Mouse (Mus musculus) MEL (cell line): Measurements from ENCODE around the gene Hoxa1. TPM values are rescaled to one million over a fixed set of nuclear protein-coding genes. Genes with fewer than 3 reads are reported as not detected.

Experiments
- DNase-seq: peaks from one replicate; pipeline ENCODE4 v3.0.0; 2011; ENCODE audit warnings: low read depth, low spot score
- H3K27ac ChIP-seq: 2 replicates; pipeline ENCODE4 v1.5.1; 2012; ENCODE audit warnings: low read depth, mild to moderate bottlenecking, control low read depth, low read length, moderate library complexity; ENCODE audit not compliant: control insufficient read depth
- H3K27me3 ChIP-seq, 2 experiments: fragments of 150-350 bp in 1 of 2; sonication (generic) in 1 of 2; 2 replicates each; pipeline ENCODE4 v1.6.1; 2012; ENCODE audit warnings: low read length in 2 of 2, mild to moderate bottlenecking in 2 of 2, improper control_type of control experiment in 1 of 2, moderate library complexity in 1 of 2; ENCODE audit not compliant: insufficient read depth in 2 of 2, control insufficient read depth in 1 of 2
- H3K36me3 ChIP-seq, 2 experiments: 2 replicates each; pipeline ENCODE4 v1.6.1; 2012 to 2014; ENCODE audit warnings: low read length in 2 of 2, improper control_type of control experiment in 1 of 2, inconsistent platforms in 1 of 2, mild to moderate bottlenecking in 1 of 2; ENCODE audit not compliant: insufficient read depth in 2 of 2, control insufficient read depth in 1 of 2
- H3K4me1 ChIP-seq, 2 experiments: fragments of 150-350 bp in 1 of 2; sonication (generic) in 1 of 2; 2 replicates each; pipeline ENCODE4 v1.6.1; 2012; ENCODE audit warnings: low read length in 2 of 2, improper control_type of control experiment in 1 of 2, mild to moderate bottlenecking in 1 of 2; ENCODE audit not compliant: insufficient read depth in 2 of 2, control insufficient read depth in 1 of 2
- H3K4me3 ChIP-seq, 2 experiments: fragments of 150-350 bp in 1 of 2; sonication (generic) in 1 of 2; 2 replicates each; pipeline ENCODE4 v1.5.1; 2012; ENCODE audit warnings: low read depth in 2 of 2, low read length in 2 of 2, mild to moderate bottlenecking in 2 of 2, moderate library complexity in 2 of 2, control low read depth in 1 of 2, improper control_type of control experiment in 1 of 2; ENCODE audit not compliant: control insufficient read depth in 1 of 2, insufficient read depth in 1 of 2
- H3K79me2 ChIP-seq: 2 replicates; pipeline ENCODE4 v1.6.1; 2012; ENCODE audit warnings: mild to moderate bottlenecking, low read length, moderate library complexity; ENCODE audit not compliant: control insufficient read depth, poor library complexity, insufficient read depth
- H3K9ac ChIP-seq: 2 replicates; pipeline ENCODE4 v1.6.1; 2012; ENCODE audit warnings: low read depth, mild to moderate bottlenecking, control low read depth, low read length, moderate library complexity; ENCODE audit not compliant: control insufficient read depth, poor library complexity, severe bottlenecking
- H3K9me3 ChIP-seq: fragments of 150-350 bp; sonication (generic); replicated peaks from 2 replicates; pipeline ENCODE4 v1.6.1; 2012; ENCODE audit warnings: mild to moderate bottlenecking, low read length, improper control_type of control experiment, moderate library complexity; ENCODE audit not compliant: insufficient read depth
- CHD2 ChIP-seq: IDR thresholded peaks from 2 replicates; pipeline ENCODE4 v1.6.1; 2011; ENCODE audit warnings: low read length, improper control_type of control experiment
- EP300 ChIP-seq, 2 experiments: IDR thresholded peaks; 2 replicates each; pipeline ENCODE4 v1.6.1; 2011; ENCODE audit warnings: improper control_type of control experiment in 2 of 2, low read length in 2 of 2, low read depth in 1 of 2, mild to moderate bottlenecking in 1 of 2
- ETS1 ChIP-seq: IDR thresholded peaks from 2 replicates; pipeline ENCODE4 v1.6.1; 2012; ENCODE audit warnings: low read depth, mild to moderate bottlenecking, inconsistent platforms, low read length, improper control_type of control experiment, moderate library complexity
- GABPA ChIP-seq: IDR thresholded peaks from 2 replicates; pipeline ENCODE4 v1.6.1; 2012; ENCODE audit warnings: low read depth, mild to moderate bottlenecking, inconsistent platforms, low read length, improper control_type of control experiment, moderate library complexity
- GATA1 ChIP-seq: IDR thresholded peaks from 2 replicates; pipeline ENCODE4 v1.6.1; 2011; ENCODE audit warnings: low read depth, low read length, improper control_type of control experiment
- HCFC1 ChIP-seq: IDR thresholded peaks from 2 replicates; pipeline ENCODE4 v1.6.1; 2012; ENCODE audit warnings: low read depth, mild to moderate bottlenecking, inconsistent platforms, low read length, improper control_type of control experiment, moderate library complexity
- JUND ChIP-seq: IDR thresholded peaks from 2 replicates; pipeline ENCODE4 v1.6.1; 2011; ENCODE audit warnings: low read depth, mild to moderate bottlenecking, improper control_type of control experiment, low read length
- MAFK ChIP-seq: IDR thresholded peaks from 2 replicates; pipeline ENCODE4 v1.6.1; 2011; ENCODE audit warnings: low read depth, mild to moderate bottlenecking, low read length, improper control_type of control experiment, borderline replicate concordance
- MAX ChIP-seq: IDR thresholded peaks from 2 replicates; pipeline ENCODE4 v1.6.1; 2011; ENCODE audit warnings: low read length, improper control_type of control experiment
- MAZ ChIP-seq: IDR thresholded peaks from 2 replicates; pipeline ENCODE4 v1.6.1; 2012; ENCODE audit warnings: low read depth, mild to moderate bottlenecking, inconsistent platforms, low read length, improper control_type of control experiment
- MEF2A ChIP-seq: IDR thresholded peaks from 2 replicates; pipeline ENCODE4 v1.6.1; 2014; ENCODE audit warnings: low read depth, mild to moderate bottlenecking, inconsistent platforms, low read length, improper control_type of control experiment; ENCODE audit not compliant: poor library complexity, insufficient replicate concordance, severe bottlenecking; ENCODE audit errors: extremely low read depth
- POLR2A ChIP-seq, 2 experiments: IDR thresholded peaks; 2 replicates each; pipeline ENCODE4 v1.6.1; 2011 to 2012; ENCODE audit warnings: low read length in 2 of 2, mild to moderate bottlenecking in 2 of 2, control low read depth in 1 of 2, improper control_type of control experiment in 1 of 2, low read depth in 1 of 2, moderate library complexity in 1 of 2; ENCODE audit not compliant: control insufficient read depth in 1 of 2, insufficient read depth in 1 of 2, poor library complexity in 1 of 2
- TAL1 ChIP-seq: IDR thresholded peaks from 2 replicates; pipeline ENCODE4 v1.6.1; 2012; ENCODE audit warnings: mild to moderate bottlenecking, inconsistent platforms, low read length, moderate library complexity, mixed read lengths
- TCF12 ChIP-seq: IDR thresholded peaks from 2 replicates; pipeline ENCODE4 v1.6.1; 2014; ENCODE audit warnings: low read depth, mild to moderate bottlenecking, inconsistent platforms, low read length, improper control_type of control experiment, moderate library complexity
- UBTF ChIP-seq: IDR thresholded peaks from 2 replicates; pipeline ENCODE4 v1.6.1; 2012; ENCODE audit warnings: low read depth, mild to moderate bottlenecking, inconsistent platforms, low read length, improper control_type of control experiment, moderate library complexity, borderline replicate concordance; ENCODE audit not compliant: insufficient read depth
- USF2 ChIP-seq, 2 experiments: IDR thresholded peaks; 2 replicates each; pipeline ENCODE4 v1.6.1; 2011 to 2012; ENCODE audit warnings: improper control_type of control experiment in 2 of 2, low read length in 2 of 2, borderline replicate concordance in 1 of 2, inconsistent platforms in 1 of 2, low read depth in 1 of 2, mild to moderate bottlenecking in 1 of 2; ENCODE audit not compliant: insufficient read depth in 1 of 2
- ZC3H11A ChIP-seq: IDR thresholded peaks from 2 replicates; pipeline ENCODE4 v1.6.1; 2012; ENCODE audit warnings: low read depth, mild to moderate bottlenecking, inconsistent platforms, low read length, improper control_type of control experiment
- polyA plus RNA-seq, 2 experiments: library from polyadenylated mRNA; stranded (reverse) in 1 of 2; unstranded in 1 of 2; fragments of >175 nt in 1 of 2; fragments of >200 nt in 1 of 2; gene quantifications; 2 replicates each; pipeline versions ENCODE4 v1.2.1 to v1.2.4; 2012; ENCODE audit warnings: low replicate concordance in 2 of 2, low read depth in 1 of 2; ENCODE audit not compliant: insufficient read length in 2 of 2, insufficient read depth in 1 of 2, missing spikeins in 1 of 2
- total RNA-seq: library from RNA; depleted of rRNA; stranded (reverse); fragments of 300-350 nt; gene quantifications from 2 replicates; pipeline ENCODE4 v1.2.3, GENCODE M21; 2012

Gene Hoxa1
- total and polyA plus RNA-seq, 3 experiments, result not detected

DNA sequence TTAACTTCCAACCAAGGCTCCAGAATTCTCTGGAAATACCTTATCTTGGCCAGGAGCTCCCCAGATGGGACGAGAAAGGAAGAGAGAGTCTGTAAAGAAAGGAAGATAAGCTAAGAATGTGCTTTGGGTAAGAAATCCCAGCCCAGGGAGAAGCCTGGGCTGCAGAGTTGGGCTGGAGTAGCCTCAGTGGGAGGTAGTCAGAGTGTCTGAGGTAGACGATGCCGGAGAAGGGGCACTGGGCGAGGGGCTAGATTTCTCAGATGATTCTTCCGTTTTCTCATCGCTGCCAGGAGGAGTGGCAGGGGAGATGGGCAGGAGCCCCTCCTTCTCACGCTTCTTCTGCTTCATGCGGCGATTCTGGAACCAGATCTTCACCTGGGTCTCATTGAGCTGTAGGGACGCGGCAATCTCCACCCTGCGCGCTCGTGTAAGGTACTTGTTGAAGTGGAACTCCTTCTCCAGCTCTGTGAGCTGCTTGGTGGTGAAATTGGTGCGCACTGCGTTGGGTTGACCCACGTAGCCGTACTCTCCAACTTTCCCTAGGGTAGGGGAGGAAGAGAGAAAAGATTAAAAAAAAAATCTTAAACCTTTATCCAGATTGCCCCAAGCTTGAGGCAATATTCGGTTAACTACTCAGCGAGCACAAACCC is 1.4 kb downstream of the Hoxa1 start:
- no peaks in the 10 kb centered on the region for H3K9me3 ChIP-seq
- no peak overlapping the region for H3K4me3 ChIP-seq
- no peaks in the 10 kb centered on the region for H3K4me1 ChIP-seq
- no peaks in the 10 kb centered on the region for H3K36me3 ChIP-seq
- no peak overlapping the region for H3K27ac ChIP-seq
- H3K27me3 ChIP-seq, result peaks cover 0 to 4% of the 10 kb centered on the region in 2 experiments; a peak in 2 of 4 replicates
- TF ChIP-seq ETS1 (no peak), USF2 (IDR thresholded peaks at IDR 0.05; ENCODE audit: borderline replicate concordance in 1 of 2, insufficient read depth in 1 of 2, low read depth in 1 of 2, low read length in 2 of 2) (no peak), HCFC1 (no peak), MAX (no peak), CHD2 (no peak), ZC3H11A (no peak), POLR2A (IDR thresholded peaks at IDR 0.05; ENCODE audit: control insufficient read depth in 1 of 2, insufficient read depth in 1 of 2, low read depth in 1 of 2, low read length in 2 of 2, poor library complexity in 1 of 2) (no peak), JUND (no peak), MAFK (no peak), MEF2A (no peak)
- TF ChIP-seq, all 39 proteins: peak for 0
- no peak for DNase-seq
- H3K79me2 ChIP-seq, result no peaks in the 10 kb centered on the region
- H3K9ac ChIP-seq, result no peak overlapping the region

DNA sequence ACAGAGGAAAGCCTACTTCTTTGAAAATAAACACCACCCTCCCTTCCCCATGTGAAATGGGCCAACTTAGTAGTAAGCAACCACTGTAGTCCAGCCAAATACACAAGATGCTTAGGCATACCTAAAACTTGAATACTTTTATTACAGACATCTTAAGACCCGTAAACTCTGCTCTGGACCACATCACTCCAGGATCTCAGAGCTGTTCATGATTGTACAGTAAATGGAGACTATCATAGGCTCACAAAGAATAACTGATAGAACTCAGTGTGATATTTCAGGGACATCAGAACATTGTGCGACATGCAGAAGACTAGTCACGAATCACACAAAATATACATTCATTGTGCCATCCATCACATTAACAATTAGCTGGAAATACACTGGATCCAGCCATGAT is 2.6 kb downstream of the Hoxa1 start:
- peaks cover 0 to 4% of the 10 kb centered on the region in 2 experiments; a peak in 2 of 4 replicates for H3K27me3 ChIP-seq
- no peak for TF ChIP-seq UBTF
- no peak for TF ChIP-seq GATA1
- TF ChIP-seq CHD2, result no peak
- TF ChIP-seq JUND, result no peak
- no peak for TF ChIP-seq MAZ
- no peak for TF ChIP-seq ZC3H11A
- no peak for TF ChIP-seq GABPA
- no peak for TF ChIP-seq TAL1
- no peak for TF ChIP-seq TCF12
- TF ChIP-seq MEF2A, result no peak
- TF ChIP-seq USF2 (IDR thresholded peaks at IDR 0.05; ENCODE audit: borderline replicate concordance in 1 of 2, insufficient read depth in 1 of 2, low read depth in 1 of 2, low read length in 2 of 2), result no peak
- no peak for TF ChIP-seq ETS1
- no peak for TF ChIP-seq EP300 (IDR thresholded peaks at IDR 0.05; ENCODE audit: low read depth in 1 of 2, low read length in 2 of 2)
- no peak overlapping the region for H3K9ac ChIP-seq
- DNase-seq, result no peak
- H3K4me1 ChIP-seq, result no peaks in the 10 kb centered on the region
- no peaks in the 10 kb centered on the region for H3K36me3 ChIP-seq
- no peaks in the 10 kb centered on the region for H3K9me3 ChIP-seq
- no peak overlapping the region for H3K27ac ChIP-seq
- no peak overlapping the region for H3K4me3 ChIP-seq
- H3K79me2 ChIP-seq, result no peaks in the 10 kb centered on the region
